Mouse (Mus musculus) lung, postnatal 0 days (tissue): ENCODE data around the gene Tmem60.

Experiments used
- CTCF ChIP-seq: IDR thresholded peaks from 2 replicates; pipeline ENCODE4 v1.5.1; 2016; ENCODE audit warnings: antibody characterized with exemption, mild to moderate bottlenecking
- EP300 ChIP-seq: IDR thresholded peaks from 2 replicates; pipeline ENCODE4 v1.6.1; 2016; ENCODE audit warnings: antibody characterized with exemption, mild to moderate bottlenecking, control low read depth

GRCm38 (mm10) chr5:20924608-20925007, 42.6 kb downstream of the Tmem60 start:
- TF ChIP-seq EP300 (no peak), CTCF (no peak)
